ENCODE assay signal across 11 mouse cellular contexts in the genomic region with DNA sequence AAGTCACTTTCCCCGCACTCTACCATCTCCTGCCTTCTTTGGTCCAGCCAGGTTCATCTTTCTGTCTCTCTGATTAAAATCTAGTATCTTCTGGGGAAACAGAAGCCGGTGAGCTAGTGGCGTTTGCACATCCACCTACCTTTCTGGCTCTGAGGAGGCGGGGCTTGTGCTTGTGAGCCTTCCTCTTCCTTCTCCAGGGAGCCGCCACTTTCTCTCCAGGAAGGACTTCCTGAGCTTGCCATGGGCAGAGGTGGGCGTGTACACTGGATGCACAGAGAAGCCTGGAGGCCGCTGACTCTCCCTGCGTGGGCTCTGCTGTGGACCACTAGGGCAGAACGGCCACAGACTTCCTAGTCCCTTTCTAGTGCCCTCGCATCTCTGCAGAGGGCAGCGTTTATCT. TPM values are rescaled to one million over a fixed set of nuclear protein-coding genes. Genes with fewer than 3 reads are reported as not detected.
DNase-seq lines count a peak whose midpoint lies in the region; ATAC-seq and TF ChIP-seq lines count a peak whose summit lies in the region.
"Had no signal": no experiment of that assay in that cellular context is flagged by ENCODE, and none has a peak within 500 bp of the region (broad histone marks: within the 10 kb centered on the region; RNA-seq: fewer than 3 reads in every experiment).

No protein-coding gene starts in this region.

- H3K36me3 ChIP-seq in kidney, adult 2 months (ENCODE audit: control insufficient read depth, insufficient read depth, low read length), result no peaks in the 10 kb centered on the region
- H3K36me3 ChIP-seq: heart, embryonic 15.5 days; liver, embryonic 15.5 days had no signal

- no peak for DNase-seq in kidney, adult 2 months
- no peak for DNase-seq in kidney, postnatal 14 days
- DNase-seq in ES-CJ7 (ENCODE audit: low read depth, low spot score), result peak; percentile 76
- peak; percentile 18 for DNase-seq in brain, adult 2 months (ENCODE audit: low read depth, low spot score)
- DNase-seq in kidney, postnatal 4 days, result peak; percentile 48 to 67
- DNase-seq in heart, postnatal 10 days, result no peak

- H3K27ac ChIP-seq in kidney, adult 2 months (ENCODE audit: insufficient read depth, low read depth, low read length), result peak overlapping the region; percentile 36
- H3K27ac ChIP-seq: heart, embryonic 15.5 days; liver, embryonic 15.5 days; macrophage had no signal

- H3K4me1 ChIP-seq in kidney, adult 2 months (ENCODE audit: control insufficient read depth, insufficient read depth, low read length), result peaks cover 35% of the 10 kb centered on the region

- no peaks in the 10 kb centered on the region for H3K27me3 ChIP-seq in kidney, adult 2 months (replicated peaks; ENCODE audit: control insufficient read depth, insufficient read depth, low read length)
- H3K27me3 ChIP-seq: heart, embryonic 15.5 days; liver, embryonic 15.5 days; Patski had no signal

- no peak for TF ChIP-seq CTCF in kidney, adult 2 months (conservative IDR thresholded peaks at IDR 0.05; ENCODE audit: insufficient read depth, insufficient read length, low read depth, low read length)

- intact Hi-C loops in heart, postnatal 10 days (cut with DNase I), result no loop called here

- no peak for ATAC-seq in erythroid progenitor cell, adult 5-6 weeks (replicated peaks; ENCODE audit: low FRiP score, poor library complexity, severe bottlenecking)
- ATAC-seq: Patski had no signal

- WGBS in kidney, adult 2 months, result 49% methylated on average over 11 of the region's 11 CpGs

- TF ChIP-seq POLR2A in kidney, adult 2 months (IDR thresholded peaks at IDR 0.05; ENCODE audit: low read depth, low read length), result no peak

- no peak overlapping the region for H3K4me3 ChIP-seq in kidney, adult 2 months (ENCODE audit: insufficient read depth, low read depth, low read length)
- H3K4me3 ChIP-seq: heart, embryonic 15.5 days; liver, embryonic 15.5 days had no signal

RNA-seq across cellular contexts. Expression of a gene that starts 34.3 kb away (rescaled TPM):
- 20.5 and 21.3 TPM in 2 replicates for polyA plus RNA-seq in kidney, adult 2 months (2012; rRNA removed)
- not detected in 2 replicates for total RNA-seq in erythroid progenitor cell, adult 5-6 weeks (2015; ENCODE audit: low replicate concordance)
- total RNA-seq in erythroid progenitor cell, adult 5-6 weeks (2017; ENCODE audit: low replicate concordance), result not detected in 2 replicates
- total RNA-seq in heart, postnatal 10 days (2021), result 1 to 10 TPM; 1.5 to 1.8 TPM
- polyA plus RNA-seq: macrophage had no signal

Comparison
In these comparisons a context has a peak if more than half of its experiments do, and no peak if none do; other contexts are left out.
1. DNase-seq: peak in ES-CJ7 (single experiment), brain, adult 2 months (single experiment) and kidney, postnatal 4 days (2 of 2); none in kidney, adult 2 months (single experiment), kidney, postnatal 14 days (single experiment) and heart, postnatal 10 days (0 of 2).